Mouse (Mus musculus) stomach, embryonic 16.5 days (tissue): ENCODE data around the gene Fryl. TPM values are rescaled to one million over a fixed set of nuclear protein-coding genes. Genes with fewer than 3 reads are reported as not detected.

Source experiments
- ATAC-seq: fragments of 200-750 bp; cut with Nextera tagmentation; 2 replicates; pipeline ENCODE4 v1.8.0; 2017; ENCODE audit warnings: moderate number of reproducible peaks, moderate TSS enrichment; ENCODE audit not compliant: insufficient read depth, low FRiP score
- H3K27ac ChIP-seq: fragments of 300-500 bp; sonication (generic); 2 replicates; pipeline ENCODE4 v1.5.1; 2014; ENCODE audit warnings: low read length
- H3K27me3 ChIP-seq: fragments of 300-500 bp; sonication (generic); 2 replicates; pipeline ENCODE4 v1.6.1; 2014; ENCODE audit warnings: low read length, control low read depth, mixed read lengths; ENCODE audit not compliant: control insufficient read depth, insufficient read depth
- H3K36me3 ChIP-seq: fragments of 300-500 bp; sonication (generic); 2 replicates; pipeline ENCODE4 v1.6.1; 2014; ENCODE audit warnings: low read length; ENCODE audit not compliant: control insufficient read depth, insufficient read depth
- H3K4me1 ChIP-seq: fragments of 300-500 bp; sonication (generic); 2 replicates; pipeline ENCODE4 v1.6.1; 2014; ENCODE audit warnings: low read length, control low read depth, mixed read lengths; ENCODE audit not compliant: control insufficient read depth, insufficient read depth
- H3K4me2 ChIP-seq: fragments of 300-500 bp; sonication (generic); 2 replicates; pipeline ENCODE4 v1.6.1; 2014; ENCODE audit warnings: low read depth, low read length, mixed read lengths
- H3K4me3 ChIP-seq: fragments of 300-500 bp; sonication (generic); replicated peaks from 2 replicates; pipeline ENCODE4 v1.5.1; 2014; ENCODE audit warnings: mild to moderate bottlenecking, low read length
- H3K9ac ChIP-seq: fragments of 300-500 bp; sonication (generic); 2 replicates; pipeline ENCODE4 v1.6.1; 2014; ENCODE audit warnings: low read length
- H3K9me3 ChIP-seq: fragments of 300-500 bp; sonication (generic); replicated peaks from 2 replicates; pipeline ENCODE4 v1.6.1; 2016; ENCODE audit warnings: low read length, control low read depth; ENCODE audit not compliant: control insufficient read depth
- WGBS: fragments of 180-500 bp; shearing (Covaris S2); extraction: QIAGEN DNeasy Blood & Tissue Kit; methylation state at CpG from one replicate; pipeline ENCODE4 v1.1.7; 2014; 5-methylcytosine and 5-hydroxymethylcytosine counted together
- polyA plus RNA-seq: library from polyadenylated mRNA; unstranded; fragments of >200 nt; fragmentation: Nextera tagmentation; extraction: Ambion mirVana; gene quantifications from 2 replicates; pipeline ENCODE4 v1.2.1, GENCODE M21; 2015

The Fryl gene
- polyA plus RNA-seq, 1 experiment from 2014 or later = 31.6 TPM

GRCm38 (mm10) chr5:73286603-73287002 is 30.2 kb upstream of the Fryl start:
- WGBS = 68% methylated on average over 5 of the region's 5 CpGs

GRCm38 (mm10) chr5:73285470-73285978 is 29.1 kb upstream of the Fryl start:
- no peaks in the 10 kb centered on the region for H3K36me3 ChIP-seq
- ATAC-seq = no peak
- WGBS = 79% methylated on average over 3 of the region's 3 CpGs

More at GRCm38 (mm10) chr5:73286603-73287002, 30.2 kb upstream of the Fryl start:
- Histone ChIP-seq H3K27me3 (no peaks in the 10 kb centered on the region), H3K9ac (no peak overlapping the region), H3K4me2 (no peak overlapping the region), H3K4me1 (no peaks in the 10 kb centered on the region), H3K36me3 (no peaks in the 10 kb centered on the region), H3K27ac (no peak overlapping the region), H3K9me3 (no peaks in the 10 kb centered on the region), H3K4me3 (no peak overlapping the region)
- ATAC-seq = no peak

GRCm38 (mm10) chr5:73284046-73284445 is 27.6 kb upstream of the Fryl start:
- Histone ChIP-seq H3K4me3 (no peak overlapping the region), H3K4me1 (peaks cover 11% of the 10 kb centered on the region; the same call in 1 of the 2 replicates), H3K9me3 (no peaks in the 10 kb centered on the region), H3K27me3 (no peaks in the 10 kb centered on the region), H3K27ac (no peak overlapping the region), H3K36me3 (no peaks in the 10 kb centered on the region), H3K4me2 (no peak overlapping the region), H3K9ac (no peak overlapping the region)
- no peak for ATAC-seq

More at GRCm38 (mm10) chr5:73285470-73285978, 29.1 kb upstream of the Fryl start:
- H3K4me1 ChIP-seq = 0 out of 2 replicates have a peak, but pooled peaks cover under 1% of the 10 kb centered on the region
- H3K4me3 ChIP-seq = no peak overlapping the region
- H3K27me3 ChIP-seq = no peaks in the 10 kb centered on the region
- no peak overlapping the region for H3K9ac ChIP-seq
- no peak overlapping the region for H3K27ac ChIP-seq
- no peak overlapping the region for H3K4me2 ChIP-seq
- no peaks in the 10 kb centered on the region for H3K9me3 ChIP-seq

- ATAC-seq = no peak
- Histone ChIP-seq H3K9me3 (no peaks in the 10 kb centered on the region), H3K4me3 (no peak overlapping the region), H3K27me3 (no peaks in the 10 kb centered on the region), H3K4me2 (no peak overlapping the region), H3K9ac (no peak overlapping the region), H3K27ac (no peak overlapping the region), H3K36me3 (no peaks in the 10 kb centered on the region), H3K4me1 (peaks cover 11% of the 10 kb centered on the region; the same call in 1 of the 2 replicates)
- WGBS = 54% methylated on average over 4 of the region's 4 CpGs
Observed at GRCm38 (mm10) chr5:73280567-73280850, 24.1 kb upstream of the Fryl start.

GRCm38 (mm10) chr5:73279732-73280566 is 23.5 kb upstream of the Fryl start:
- Histone ChIP-seq H3K4me1 (peaks cover 11% of the 10 kb centered on the region; the same call in 1 of the 2 replicates), H3K4me3 (no peak overlapping the region), H3K36me3 (no peaks in the 10 kb centered on the region), H3K9me3 (no peaks in the 10 kb centered on the region), H3K27ac (peak overlapping the region; percentile 68), H3K27me3 (no peaks in the 10 kb centered on the region), H3K4me2 (0 out of 2 replicates have a peak overlapping the region, but pooled peaks have one; percentile 20), H3K9ac (no peak overlapping the region)
- ATAC-seq = no peak
- 32% methylated on average over 4 of the region's 4 CpGs for WGBS

- Histone ChIP-seq H3K4me1 (peaks cover 11% of the 10 kb centered on the region; the same call in 1 of the 2 replicates), H3K9ac (no peak overlapping the region), H3K4me3 (no peak overlapping the region), H3K36me3 (no peaks in the 10 kb centered on the region), H3K4me2 (peak overlapping the region; percentile 20; the same call in 1 of the 2 replicates), H3K9me3 (no peaks in the 10 kb centered on the region), H3K27me3 (no peaks in the 10 kb centered on the region), H3K27ac (peak overlapping the region; percentile 68)
- WGBS = 39% methylated on average over 10 of the region's 10 CpGs
- ATAC-seq = no peak
Observed at GRCm38 (mm10) chr5:73279190-73279589, 22.8 kb upstream of the Fryl start.

- H3K36me3 ChIP-seq = no peaks in the 10 kb centered on the region
- H3K4me3 ChIP-seq = no peak overlapping the region
- H3K27me3 ChIP-seq = no peaks in the 10 kb centered on the region
- 78% methylated on average over 2 of the region's 2 CpGs for WGBS
- peaks cover 8% of the 10 kb centered on the region; the same call in 1 of the 2 replicates for H3K4me1 ChIP-seq
- no peak overlapping the region for H3K27ac ChIP-seq
- H3K9me3 ChIP-seq = no peaks in the 10 kb centered on the region
- ATAC-seq = no peak
- H3K4me2 ChIP-seq = no peak overlapping the region
- no peak overlapping the region for H3K9ac ChIP-seq
Observed at GRCm38 (mm10) chr5:73274941-73275340, 18.5 kb upstream of the Fryl start.

- Histone ChIP-seq H3K4me3 (no peak overlapping the region), H3K36me3 (no peaks in the 10 kb centered on the region), H3K4me2 (no peak overlapping the region), H3K9ac (no peak overlapping the region), H3K4me1 (peaks cover 2% of the 10 kb centered on the region; the same call in 1 of the 2 replicates), H3K27ac (no peak overlapping the region), H3K27me3 (no peaks in the 10 kb centered on the region), H3K9me3 (no peaks in the 10 kb centered on the region)
- no peak for ATAC-seq
- WGBS = 68% methylated on average over 4 of the region's 4 CpGs
Observed at GRCm38 (mm10) chr5:73273171-73273570, 16.8 kb upstream of the Fryl start.

GRCm38 (mm10) chr5:73270612-73271011 is 14.2 kb upstream of the Fryl start:
- no peaks in the 10 kb centered on the region for H3K27me3 ChIP-seq
- no peaks in the 10 kb centered on the region for H3K36me3 ChIP-seq
- no peak overlapping the region for H3K4me3 ChIP-seq
- no peak overlapping the region for H3K27ac ChIP-seq
- peaks cover 5% of the 10 kb centered on the region; the same call in 1 of the 2 replicates for H3K4me1 ChIP-seq
- H3K4me2 ChIP-seq = no peak overlapping the region
- no peak overlapping the region for H3K9ac ChIP-seq
- WGBS = 58% methylated on average over 6 of the region's 6 CpGs
- no peak for ATAC-seq
- no peaks in the 10 kb centered on the region for H3K9me3 ChIP-seq
